Mouse (Mus musculus): Measurements from ENCODE around the gene Gsg1l2. TPM values are rescaled to one million over a fixed set of nuclear protein-coding genes. Genes with fewer than 3 reads are reported as not detected.

The Gsg1l2 gene
- total RNA-seq (2023): not detected

DNA sequence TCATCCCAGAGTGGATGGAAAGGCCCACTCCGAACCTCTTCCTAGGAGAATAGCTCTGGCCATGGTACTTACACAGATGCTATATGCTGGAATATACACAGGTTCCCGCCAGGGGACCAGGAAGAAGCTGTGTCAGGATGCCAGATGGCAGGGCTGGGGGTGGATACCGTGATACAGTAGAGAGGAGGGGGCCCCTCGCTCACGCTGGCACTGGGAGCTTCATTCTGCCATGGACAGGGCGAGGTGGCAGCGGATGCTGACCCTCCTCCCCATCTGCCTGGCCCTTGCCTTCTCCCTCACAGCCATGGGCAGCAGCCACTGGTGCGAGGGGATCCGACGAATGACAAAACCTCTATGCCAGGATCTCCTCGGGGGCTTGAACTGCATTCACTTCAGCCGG lies at the start of gene Gsg1l2:
TSS of gene Gsg1l2 (plus strand) at position 230 of the 400 bp plus-strand sequence.

DNA sequence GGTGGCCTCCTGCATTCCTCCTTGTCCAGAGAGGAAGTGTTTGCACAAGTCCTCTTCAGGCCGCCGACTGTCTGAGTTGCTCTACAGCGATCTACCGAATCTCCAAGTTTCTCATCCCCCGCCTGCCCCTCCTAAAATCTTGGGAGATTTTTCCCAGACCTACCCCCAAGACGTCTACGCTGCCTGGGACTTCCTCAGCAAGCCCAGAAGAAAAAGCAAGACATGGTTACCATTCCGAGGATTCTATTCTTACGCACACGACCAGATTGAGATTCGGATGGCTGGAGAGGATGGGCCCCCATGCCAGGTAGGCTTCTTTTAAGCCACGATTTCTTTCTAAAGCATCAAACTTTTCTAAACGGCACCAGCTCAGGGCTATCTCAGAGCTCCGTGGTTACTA lies 3.4 kb upstream of the Gsg1l2 start, which contains the start of gene Glp2r:
TSS of gene Glp2r (minus strand) at position 101 of the 400 bp plus-strand sequence.

DNA sequence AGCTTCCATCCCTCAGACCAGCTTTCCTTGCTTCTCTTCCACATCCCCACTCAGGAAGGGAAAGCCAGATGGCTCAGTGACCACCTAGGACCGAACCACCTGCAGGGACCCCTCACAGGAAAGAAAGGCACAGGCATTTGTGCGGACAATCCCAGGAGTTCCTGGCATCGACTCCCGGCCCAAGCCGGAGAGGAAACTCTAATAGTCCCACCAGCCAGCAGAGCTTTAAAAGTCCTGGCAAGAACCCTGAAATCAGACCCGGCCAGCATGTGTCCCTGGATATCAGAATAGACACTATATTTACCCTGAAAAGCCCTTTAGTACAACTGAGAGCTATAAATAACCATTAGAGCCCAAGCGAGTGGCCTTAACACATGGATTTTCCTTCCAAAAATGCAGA lies 23.5 kb downstream of the Gsg1l2 start, which contains the start of gene Dhrs7c:
TSS of gene Dhrs7c (plus strand) at position 257 of the 400 bp plus-strand sequence.

Other genes starting within 250 kb of the Gsg1l2 start
- not detected for gene Rcvrn, start 79.3 kb upstream of the Gsg1l2 start, total RNA-seq (2023)
- gene Glp2r, start 3.5 kb upstream of the Gsg1l2 start, total RNA-seq (2023): not detected
- gene Dhrs7c, start 23.6 kb downstream of the Gsg1l2 start, total RNA-seq (2023): not detected
- gene Usp43, start 147.5 kb downstream of the Gsg1l2 start, total RNA-seq (2023): not detected
- gene Cfap52, start 191.0 kb downstream of the Gsg1l2 start, total RNA-seq (2023): not detected
- gene Stx8, start 191.6 kb downstream of the Gsg1l2 start, total RNA-seq (2023): 10 to 100 TPM; 28.2 to 35.4 TPM